ENCODE assay signal across 14 mouse cellular contexts in the genomic region with DNA sequence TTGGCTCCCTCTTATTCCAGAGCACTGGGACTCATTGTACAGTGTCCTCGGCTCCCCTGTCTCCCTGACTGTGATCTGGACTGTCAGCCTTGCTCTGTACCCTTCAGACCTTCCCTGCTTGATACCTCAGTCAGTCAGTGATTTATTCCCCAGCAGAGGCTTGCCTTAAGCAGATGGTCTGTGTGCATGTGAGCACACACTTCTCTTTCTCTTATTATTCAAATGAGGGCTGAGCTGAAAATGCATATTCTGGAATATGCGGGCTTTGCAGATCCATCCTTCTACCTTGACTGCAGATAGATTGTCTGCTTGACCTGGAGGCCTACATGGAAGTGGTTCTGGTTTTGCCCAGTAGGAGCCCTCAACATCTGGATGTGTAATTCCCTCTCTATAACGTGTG. TPM values are rescaled to one million over a fixed set of nuclear protein-coding genes. Genes with fewer than 3 reads are reported as not detected.
A peak's percentile ranks its signal among the peaks of the same experiment; 100 is the strongest.
DNase-seq lines count a peak whose midpoint lies in the region; ATAC-seq and TF ChIP-seq lines count a peak whose summit lies in the region.
"Had no signal": no experiment of that assay in that cellular context is flagged by ENCODE, and none has a peak within 500 bp of the region (broad histone marks: within the 10 kb centered on the region; RNA-seq: fewer than 3 reads in every experiment).

No protein-coding gene starts in this region.

- peak overlapping the region; percentile 27; the same call in 1 of the 2 replicates for H3K27ac ChIP-seq in kidney, postnatal 0 days
- peak overlapping the region; percentile 95; the same call in 1 of the 2 replicates for H3K27ac ChIP-seq in embryonic facial prominence, embryonic 15.5 days (replicated peaks)
- H3K27ac ChIP-seq in hindbrain, embryonic 15.5 days (replicated peaks), result peak overlapping the region; percentile 97
- peak overlapping the region; percentile 98 for H3K27ac ChIP-seq in midbrain, embryonic 15.5 days

- no peak for DNase-seq in kidney, postnatal 0 days (ENCODE audit: low spot score)
- DNase-seq in kidney, adult 8-10 months, result no peak
- no peak for DNase-seq in right cerebral cortex, postnatal 25 days
- no peak for DNase-seq in gastrocnemius, postnatal 10 days
- DNase-seq in yolk sac, embryonic 10.5 days (ENCODE audit: low spot score), result no peak
- DNase-seq: adrenal gland, postnatal 14 days; cerebellum, adult 8-10 months; heart, adult 18-20 months had no signal

- no peak overlapping the region for H3K4me2 ChIP-seq in kidney, postnatal 0 days (ENCODE audit: low read length)
- H3K4me2 ChIP-seq in embryonic facial prominence, embryonic 15.5 days (replicated peaks), result no peak overlapping the region
- no peak overlapping the region for H3K4me2 ChIP-seq in hindbrain, embryonic 15.5 days
- H3K4me2 ChIP-seq in midbrain, embryonic 15.5 days, result no peak overlapping the region

- H3K9ac ChIP-seq in kidney, postnatal 0 days (ENCODE audit: low read depth, low read length), result 0 out of 2 replicates have a peak overlapping the region, but pooled peaks have one; percentile 18
- H3K9ac ChIP-seq in embryonic facial prominence, embryonic 15.5 days, result no peak overlapping the region
- 0 out of 2 replicates have a peak overlapping the region, but pooled peaks have one; percentile 4 for H3K9ac ChIP-seq in hindbrain, embryonic 15.5 days
- H3K9ac ChIP-seq in midbrain, embryonic 15.5 days, result no peak overlapping the region

- TF ChIP-seq CTCF in kidney, postnatal 0 days (IDR thresholded peaks at IDR 0.05; ENCODE audit: low read depth), result no peak

- peaks cover 45% of the 10 kb centered on the region for H3K4me1 ChIP-seq in kidney, postnatal 0 days (replicated peaks; ENCODE audit: insufficient read depth, low read length)
- H3K4me1 ChIP-seq in embryonic facial prominence, embryonic 15.5 days, result peaks cover 73% of the 10 kb centered on the region
- peaks cover 72% of the 10 kb centered on the region for H3K4me1 ChIP-seq in hindbrain, embryonic 15.5 days (replicated peaks)
- peaks cover 73% of the 10 kb centered on the region for H3K4me1 ChIP-seq in midbrain, embryonic 15.5 days

- no peaks in the 10 kb centered on the region for H3K9me3 ChIP-seq in kidney, postnatal 0 days (replicated peaks; ENCODE audit: low read length)
- no peaks in the 10 kb centered on the region for H3K9me3 ChIP-seq in embryonic facial prominence, embryonic 15.5 days (replicated peaks)
- H3K9me3 ChIP-seq in hindbrain, embryonic 15.5 days, result no peaks in the 10 kb centered on the region
- no peaks in the 10 kb centered on the region for H3K9me3 ChIP-seq in midbrain, embryonic 15.5 days

- 56% methylated on average over 3 of the region's 3 CpGs for whole genome bisulfite sequencing in kidney, postnatal 0 days
- 72% methylated on average over 3 of the region's 3 CpGs for WGBS in embryonic facial prominence, embryonic 15.5 days
- WGBS in hindbrain, embryonic 15.5 days, result 35% methylated on average over 3 of the region's 3 CpGs
- 31% methylated on average over 3 of the region's 3 CpGs for WGBS in midbrain, embryonic 15.5 days

- H3K36me3 ChIP-seq in kidney, postnatal 0 days (ENCODE audit: insufficient read depth, low read length), result peaks cover 21% of the 10 kb centered on the region
- H3K36me3 ChIP-seq in embryonic facial prominence, embryonic 15.5 days, result peaks cover 24% of the 10 kb centered on the region; the same call in 1 of the 2 replicates
- H3K36me3 ChIP-seq in hindbrain, embryonic 15.5 days, result peaks cover 8% of the 10 kb centered on the region
- H3K36me3 ChIP-seq in midbrain, embryonic 15.5 days (replicated peaks), result peaks cover 4% of the 10 kb centered on the region; the same call in 1 of the 2 replicates

- no peak overlapping the region for H3K4me3 ChIP-seq in kidney, postnatal 0 days (replicated peaks; ENCODE audit: low read depth, low read length)
- no peak overlapping the region for H3K4me3 ChIP-seq in embryonic facial prominence, embryonic 15.5 days (replicated peaks)
- no peak overlapping the region for H3K4me3 ChIP-seq in hindbrain, embryonic 15.5 days
- no peak overlapping the region for H3K4me3 ChIP-seq in midbrain, embryonic 15.5 days
- H3K4me3 ChIP-seq: erythroblast, embryonic 14.5 days; myocyte had no signal

- H3K27me3 ChIP-seq in kidney, postnatal 0 days (ENCODE audit: insufficient read depth, low read length), result no peaks in the 10 kb centered on the region
- H3K27me3 ChIP-seq in embryonic facial prominence, embryonic 15.5 days, result no peaks in the 10 kb centered on the region
- no peaks in the 10 kb centered on the region for H3K27me3 ChIP-seq in hindbrain, embryonic 15.5 days
- H3K27me3 ChIP-seq in midbrain, embryonic 15.5 days (replicated peaks), result no peaks in the 10 kb centered on the region
- H3K27me3 ChIP-seq: Patski had no signal

- no peak for ATAC-seq in kidney, postnatal 0 days (replicated peaks; ENCODE audit: low FRiP score, low read depth)
- ATAC-seq in embryonic facial prominence, embryonic 15.5 days (ENCODE audit: insufficient number of reproducible peaks, low FRiP score, low TSS enrichment, low read depth), result no peak
- ATAC-seq in hindbrain, embryonic 15.5 days (ENCODE audit: low FRiP score, low read depth), result no peak
- no peak for ATAC-seq in midbrain, embryonic 15.5 days (replicated peaks)
- ATAC-seq: Patski had no signal

RNA-seq across cellular contexts. Expression of a gene that starts 12.4 kb away (rescaled TPM):
- 0.47 and 0.65 TPM in 2 replicates for polyA plus RNA-seq in kidney, postnatal 0 days (2015; fragmentation: Nextera tagmentation; extraction: Ambion mirVana)
- 0.50 and 0.73 TPM in 2 replicates for polyA plus RNA-seq in embryonic facial prominence, embryonic 15.5 days (2015; fragmentation: Nextera tagmentation; extraction: Ambion mirVana)
- 0.41 and 0.44 TPM in 2 replicates for polyA plus RNA-seq in hindbrain, embryonic 15.5 days (2015; fragmentation: Nextera tagmentation; extraction: Ambion mirVana)
- polyA plus RNA-seq in midbrain, embryonic 15.5 days (2015; fragmentation: Nextera tagmentation; extraction: Ambion mirVana), result 0.31 and 0.34 TPM in 2 replicates
- total RNA-seq in gastrocnemius, postnatal 10 days (2021), result under 1 TPM in 1 of 2 experiments, not detected in 1; 0.14 TPM
- total RNA-seq: adrenal gland, postnatal 14 days; heart, adult 18-20 months had no signal
- polyA plus RNA-seq: erythroblast, embryonic 14.5 days; Patski had no signal

RNA-seq across cellular contexts. Expression of a gene that starts 25.5 kb away (rescaled TPM):
- polyA plus RNA-seq in kidney, postnatal 0 days (2015; fragmentation: Nextera tagmentation; extraction: Ambion mirVana), result 237 and 263 TPM in 2 replicates
- polyA plus RNA-seq in embryonic facial prominence, embryonic 15.5 days (2015; fragmentation: Nextera tagmentation; extraction: Ambion mirVana), result 264 and 279 TPM in 2 replicates
- polyA plus RNA-seq in hindbrain, embryonic 15.5 days (2015; fragmentation: Nextera tagmentation; extraction: Ambion mirVana), result 200 and 208 TPM in 2 replicates
- polyA plus RNA-seq in midbrain, embryonic 15.5 days (2015; fragmentation: Nextera tagmentation; extraction: Ambion mirVana), result 197 and 203 TPM in 2 replicates
- total RNA-seq in gastrocnemius, postnatal 10 days (2021), result 10 to 100 TPM; 45.3 to 51.4 TPM

RNA-seq across cellular contexts. Expression of a gene that starts 39.8 kb away (rescaled TPM):
- polyA plus RNA-seq in kidney, postnatal 0 days (2015; fragmentation: Nextera tagmentation; extraction: Ambion mirVana), result 1.9 and 2.8 TPM in 2 replicates
- polyA plus RNA-seq in embryonic facial prominence, embryonic 15.5 days (2015; fragmentation: Nextera tagmentation; extraction: Ambion mirVana), result 2.0 and 2.3 TPM in 2 replicates
- polyA plus RNA-seq in hindbrain, embryonic 15.5 days (2015; fragmentation: Nextera tagmentation; extraction: Ambion mirVana), result 0.58 and 0.89 TPM in 2 replicates
- 0.63 and 0.92 TPM in 2 replicates for polyA plus RNA-seq in midbrain, embryonic 15.5 days (2015; fragmentation: Nextera tagmentation; extraction: Ambion mirVana)
- total RNA-seq in gastrocnemius, postnatal 10 days (2021), result 1 to 10 TPM in 1 of 2 experiments, not detected in 1; 1.2 TPM
- polyA plus RNA-seq: Patski had no signal

RNA-seq across cellular contexts. Expression of a gene that starts 41.9 kb away (rescaled TPM):
- polyA plus RNA-seq in kidney, postnatal 0 days (2015; fragmentation: Nextera tagmentation; extraction: Ambion mirVana), result 11.3 and 11.8 TPM in 2 replicates
- 16.1 and 18.9 TPM in 2 replicates for polyA plus RNA-seq in embryonic facial prominence, embryonic 15.5 days (2015; fragmentation: Nextera tagmentation; extraction: Ambion mirVana)
- polyA plus RNA-seq in hindbrain, embryonic 15.5 days (2015; fragmentation: Nextera tagmentation; extraction: Ambion mirVana), result 22.6 and 26.6 TPM in 2 replicates
- polyA plus RNA-seq in midbrain, embryonic 15.5 days (2015; fragmentation: Nextera tagmentation; extraction: Ambion mirVana), result 24.4 and 25.6 TPM in 2 replicates
- 10 to 100 TPM; 39.3 to 45.7 TPM for total RNA-seq in gastrocnemius, postnatal 10 days (2021)

RNA-seq across cellular contexts. Expression of a gene that starts 57.8 kb away (rescaled TPM):
- polyA plus RNA-seq in kidney, postnatal 0 days (2015; fragmentation: Nextera tagmentation; extraction: Ambion mirVana), result 705 and 720 TPM in 2 replicates
- 667 and 669 TPM in 2 replicates for polyA plus RNA-seq in embryonic facial prominence, embryonic 15.5 days (2015; fragmentation: Nextera tagmentation; extraction: Ambion mirVana)
- 629 and 665 TPM in 2 replicates for polyA plus RNA-seq in hindbrain, embryonic 15.5 days (2015; fragmentation: Nextera tagmentation; extraction: Ambion mirVana)
- 669 and 721 TPM in 2 replicates for polyA plus RNA-seq in midbrain, embryonic 15.5 days (2015; fragmentation: Nextera tagmentation; extraction: Ambion mirVana)
- 100 to 1,000 TPM; 177 to 187 TPM for total RNA-seq in gastrocnemius, postnatal 10 days (2021)

Comparison
In these comparisons a context has a peak if more than half of its experiments do, and no peak if none do; other contexts are left out.
1. H3K27ac ChIP-seq: peak in every context shown above with its lines; median percentile 98 in midbrain, embryonic 15.5 days; 97 in hindbrain, embryonic 15.5 days; 95 in embryonic facial prominence, embryonic 15.5 days; 27 in kidney, postnatal 0 days.
2. H3K9ac ChIP-seq: peak in kidney, postnatal 0 days (single experiment) and hindbrain, embryonic 15.5 days (single experiment); none in embryonic facial prominence, embryonic 15.5 days (single experiment) and midbrain, embryonic 15.5 days (single experiment).